Mouse (Mus musculus) MEL (cell line): ENCODE measurements around the gene Gm6525. TPM values are rescaled to one million over a fixed set of nuclear protein-coding genes. Genes with fewer than 3 reads are reported as not detected.

ENCODE experiments used
- DNase-seq: peaks from one replicate; pipeline ENCODE4 v3.0.0; 2011; ENCODE audit warnings: low read depth, low spot score
- H3K27ac ChIP-seq: 2 replicates; pipeline ENCODE4 v1.5.1; 2012; ENCODE audit warnings: low read depth, mild to moderate bottlenecking, control low read depth, low read length, moderate library complexity; ENCODE audit not compliant: control insufficient read depth
- H3K27me3 ChIP-seq, 2 experiments: fragments of 150-350 bp in 1 of 2; sonication (generic) in 1 of 2; 2 replicates each; pipeline ENCODE4 v1.6.1; 2012; ENCODE audit warnings: low read length in 2 of 2, mild to moderate bottlenecking in 2 of 2, improper control_type of control experiment in 1 of 2, moderate library complexity in 1 of 2; ENCODE audit not compliant: insufficient read depth in 2 of 2, control insufficient read depth in 1 of 2
- H3K36me3 ChIP-seq, 2 experiments: 2 replicates each; pipeline ENCODE4 v1.6.1; 2012 to 2014; ENCODE audit warnings: low read length in 2 of 2, improper control_type of control experiment in 1 of 2, inconsistent platforms in 1 of 2, mild to moderate bottlenecking in 1 of 2; ENCODE audit not compliant: insufficient read depth in 2 of 2, control insufficient read depth in 1 of 2
- H3K4me1 ChIP-seq, 2 experiments: fragments of 150-350 bp in 1 of 2; sonication (generic) in 1 of 2; 2 replicates each; pipeline ENCODE4 v1.6.1; 2012; ENCODE audit warnings: low read length in 2 of 2, improper control_type of control experiment in 1 of 2, mild to moderate bottlenecking in 1 of 2; ENCODE audit not compliant: insufficient read depth in 2 of 2, control insufficient read depth in 1 of 2
- H3K4me3 ChIP-seq, 2 experiments: fragments of 150-350 bp in 1 of 2; sonication (generic) in 1 of 2; 2 replicates each; pipeline ENCODE4 v1.5.1; 2012; ENCODE audit warnings: low read depth in 2 of 2, low read length in 2 of 2, mild to moderate bottlenecking in 2 of 2, moderate library complexity in 2 of 2, control low read depth in 1 of 2, improper control_type of control experiment in 1 of 2; ENCODE audit not compliant: control insufficient read depth in 1 of 2, insufficient read depth in 1 of 2
- H3K79me2 ChIP-seq: 2 replicates; pipeline ENCODE4 v1.6.1; 2012; ENCODE audit warnings: mild to moderate bottlenecking, low read length, moderate library complexity; ENCODE audit not compliant: control insufficient read depth, poor library complexity, insufficient read depth
- H3K9ac ChIP-seq: 2 replicates; pipeline ENCODE4 v1.6.1; 2012; ENCODE audit warnings: low read depth, mild to moderate bottlenecking, control low read depth, low read length, moderate library complexity; ENCODE audit not compliant: control insufficient read depth, poor library complexity, severe bottlenecking
- H3K9me3 ChIP-seq: fragments of 150-350 bp; sonication (generic); replicated peaks from 2 replicates; pipeline ENCODE4 v1.6.1; 2012; ENCODE audit warnings: mild to moderate bottlenecking, low read length, improper control_type of control experiment, moderate library complexity; ENCODE audit not compliant: insufficient read depth
- BHLHE40 ChIP-seq: IDR thresholded peaks from 2 replicates; pipeline ENCODE4 v1.6.1; 2012; ENCODE audit warnings: low read depth, mild to moderate bottlenecking, inconsistent platforms, low read length, improper control_type of control experiment, borderline replicate concordance
- CHD1 ChIP-seq: IDR thresholded peaks from 2 replicates; pipeline ENCODE4 v1.6.1; 2012; ENCODE audit warnings: low read depth, mild to moderate bottlenecking, inconsistent platforms, low read length, improper control_type of control experiment
- CTCF ChIP-seq, 3 experiments: IDR thresholded peaks in 2 of 3; conservative IDR thresholded peaks in 1 of 3; 2 replicates each; pipeline ENCODE4 v1.5.1; 2011 to 2012; ENCODE audit warnings: low read length in 3 of 3, low read depth in 2 of 3, mild to moderate bottlenecking in 2 of 3, improper control_type of control experiment in 1 of 3, inconsistent platforms in 1 of 3, mixed read lengths in 1 of 3, moderate library complexity in 1 of 3; ENCODE audit not compliant: control insufficient read depth in 1 of 3, insufficient read depth in 1 of 3, poor library complexity in 1 of 3, severe bottlenecking in 1 of 3
- E2F4 ChIP-seq: IDR thresholded peaks from 2 replicates; pipeline ENCODE4 v1.6.1; 2011; ENCODE audit warnings: low read depth, low read length, improper control_type of control experiment, borderline replicate concordance
- GABPA ChIP-seq: IDR thresholded peaks from 2 replicates; pipeline ENCODE4 v1.6.1; 2012; ENCODE audit warnings: low read depth, mild to moderate bottlenecking, inconsistent platforms, low read length, improper control_type of control experiment, moderate library complexity
- MAFK ChIP-seq: IDR thresholded peaks from 2 replicates; pipeline ENCODE4 v1.6.1; 2011; ENCODE audit warnings: low read depth, mild to moderate bottlenecking, low read length, improper control_type of control experiment, borderline replicate concordance
- MAX ChIP-seq: IDR thresholded peaks from 2 replicates; pipeline ENCODE4 v1.6.1; 2011; ENCODE audit warnings: low read length, improper control_type of control experiment
- MAZ ChIP-seq: IDR thresholded peaks from 2 replicates; pipeline ENCODE4 v1.6.1; 2012; ENCODE audit warnings: low read depth, mild to moderate bottlenecking, inconsistent platforms, low read length, improper control_type of control experiment
- MXI1 ChIP-seq: IDR thresholded peaks from 2 replicates; pipeline ENCODE4 v1.6.1; 2011; ENCODE audit warnings: mild to moderate bottlenecking, low read depth, low read length, improper control_type of control experiment
- MYB ChIP-seq: IDR thresholded peaks from 2 replicates; pipeline ENCODE4 v1.6.1; 2011; ENCODE audit warnings: mild to moderate bottlenecking, low read depth, low read length, improper control_type of control experiment
- RAD21 ChIP-seq: IDR thresholded peaks from 2 replicates; pipeline ENCODE4 v1.6.1; 2011; ENCODE audit warnings: mild to moderate bottlenecking, low read depth, low read length, improper control_type of control experiment
- SIN3A ChIP-seq: IDR thresholded peaks from 2 replicates; pipeline ENCODE4 v1.6.1; 2012; ENCODE audit warnings: low read length, improper control_type of control experiment, inconsistent platforms
- SMC3 ChIP-seq: IDR thresholded peaks from 2 replicates; pipeline ENCODE4 v1.6.1; 2011; ENCODE audit warnings: low read depth, low read length, improper control_type of control experiment
- TAL1 ChIP-seq: IDR thresholded peaks from 2 replicates; pipeline ENCODE4 v1.6.1; 2012; ENCODE audit warnings: mild to moderate bottlenecking, inconsistent platforms, low read length, moderate library complexity, mixed read lengths
- TBP ChIP-seq: IDR thresholded peaks from 2 replicates; pipeline ENCODE4 v1.8.0; 2011; ENCODE audit warnings: low read depth, low read length, improper control_type of control experiment
- TCF12 ChIP-seq: IDR thresholded peaks from 2 replicates; pipeline ENCODE4 v1.6.1; 2014; ENCODE audit warnings: low read depth, mild to moderate bottlenecking, inconsistent platforms, low read length, improper control_type of control experiment, moderate library complexity
- UBTF ChIP-seq: IDR thresholded peaks from 2 replicates; pipeline ENCODE4 v1.6.1; 2012; ENCODE audit warnings: low read depth, mild to moderate bottlenecking, inconsistent platforms, low read length, improper control_type of control experiment, moderate library complexity, borderline replicate concordance; ENCODE audit not compliant: insufficient read depth
- USF1 ChIP-seq: IDR thresholded peaks from 2 replicates; pipeline ENCODE4 v1.6.1; 2014; ENCODE audit warnings: low read depth, mild to moderate bottlenecking, inconsistent platforms, low read length, improper control_type of control experiment, moderate library complexity
- ZC3H11A ChIP-seq: IDR thresholded peaks from 2 replicates; pipeline ENCODE4 v1.6.1; 2012; ENCODE audit warnings: low read depth, mild to moderate bottlenecking, inconsistent platforms, low read length, improper control_type of control experiment
- ZNF384 ChIP-seq: IDR thresholded peaks from 2 replicates; pipeline ENCODE4 v1.6.1; 2012; ENCODE audit warnings: low read depth, mild to moderate bottlenecking, inconsistent platforms, low read length, improper control_type of control experiment
- polyA plus RNA-seq, 2 experiments: library from polyadenylated mRNA; stranded (reverse) in 1 of 2; unstranded in 1 of 2; fragments of >175 nt in 1 of 2; fragments of >200 nt in 1 of 2; gene quantifications; 2 replicates each; pipeline versions ENCODE4 v1.2.1 to v1.2.4; 2012; ENCODE audit warnings: low replicate concordance in 2 of 2, low read depth in 1 of 2; ENCODE audit not compliant: insufficient read length in 2 of 2, insufficient read depth in 1 of 2, missing spikeins in 1 of 2
- total RNA-seq: library from RNA; depleted of rRNA; stranded (reverse); fragments of 300-350 nt; gene quantifications from 2 replicates; pipeline ENCODE4 v1.2.3, GENCODE M21; 2012

The Gm6525 gene
- total and polyA plus RNA-seq, 3 experiments: 0.35 to 0.85 TPM; not detected in 1

DNA sequence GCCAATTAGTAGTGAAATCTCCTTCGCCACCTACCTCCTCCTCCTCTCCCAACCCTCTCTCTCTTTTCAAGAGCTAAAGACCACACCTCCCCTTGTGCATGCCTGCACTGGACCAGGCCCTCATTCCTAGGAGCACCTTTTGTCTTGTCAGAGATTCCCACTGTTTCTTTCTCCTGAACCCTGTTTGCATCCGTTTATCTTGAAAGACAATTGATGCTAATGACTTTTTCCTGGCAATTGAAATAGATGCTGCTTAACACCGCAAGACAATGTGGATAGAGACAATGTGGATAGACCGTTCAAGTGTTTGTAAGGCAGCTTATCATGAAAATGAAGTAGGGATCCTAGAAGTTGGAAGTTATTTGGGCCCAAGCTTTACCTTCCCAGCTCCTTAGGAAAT, 7.8 kb downstream of the Gm6525 start:
- H3K27me3 ChIP-seq: no peaks in the 10 kb centered on the region
- no peaks in the 10 kb centered on the region for H3K79me2 ChIP-seq
- H3K4me1 ChIP-seq: no peaks in the 10 kb centered on the region; a peak in 1 of 4 replicates
- H3K9ac ChIP-seq: no peak overlapping the region
- no peaks in the 10 kb centered on the region for H3K9me3 ChIP-seq
- DNase-seq: no peak
- H3K4me3 ChIP-seq: no peak overlapping the region
- H3K36me3 ChIP-seq: no peaks in the 10 kb centered on the region
- no peak overlapping the region for H3K27ac ChIP-seq
- no peak for TF ChIP-seq ZNF384
- TF ChIP-seq E2F4: no peak
- no peak for TF ChIP-seq MAX
- no peak for TF ChIP-seq GABPA
- no peak for TF ChIP-seq TBP
- TF ChIP-seq MYB: no peak
- no peak for TF ChIP-seq ZC3H11A
- TF ChIP-seq RAD21: no peak

- DNase-seq: no peak
- no peaks in the 10 kb centered on the region for H3K79me2 ChIP-seq
- no peaks in the 10 kb centered on the region for H3K27me3 ChIP-seq
- TF ChIP-seq SIN3A: no peak
- TF ChIP-seq MAZ: no peak
- no peak for TF ChIP-seq CHD1
- TF ChIP-seq MXI1: no peak
- TF ChIP-seq TBP: no peak
- TF ChIP-seq UBTF: no peak
- no peak for TF ChIP-seq ZC3H11A
- TF ChIP-seq BHLHE40: no peak
- TF ChIP-seq TCF12: no peak
- TF ChIP-seq USF1: no peak
- no peak for TF ChIP-seq MAFK
- TF ChIP-seq MYB: no peak
- TF ChIP-seq SMC3: no peak
- no peak for TF ChIP-seq CTCF (IDR thresholded peaks at IDR 0.05 in 2 of 3, conservative IDR thresholded peaks at IDR 0.05 in 1 of 3; ENCODE audit: control insufficient read depth in 1 of 3, insufficient read depth in 1 of 3, low read depth in 2 of 3, low read length in 3 of 3, poor library complexity in 1 of 3, severe bottlenecking in 1 of 3)
- no peak for TF ChIP-seq TAL1
- H3K9ac ChIP-seq: no peak overlapping the region
- no peaks in the 10 kb centered on the region for H3K4me1 ChIP-seq
- no peaks in the 10 kb centered on the region for H3K36me3 ChIP-seq
- no peaks in the 10 kb centered on the region for H3K9me3 ChIP-seq
- no peak overlapping the region for H3K27ac ChIP-seq
- H3K4me3 ChIP-seq: no peak overlapping the region
These were observed 15.8 kb downstream of the Gm6525 start for GRCm38 (mm10) chr3:84189629-84190173.
